Mouse (Mus musculus) kidney, embryonic 15.5 days (tissue): ENCODE data around the gene Smurf1. TPM values are rescaled to one million over a fixed set of nuclear protein-coding genes. Genes with fewer than 3 reads are reported as not detected.

Experiments used
- ATAC-seq: fragments of 200-750 bp; cut with Nextera tagmentation; replicated peaks from 2 replicates; pipeline ENCODE4 v1.8.0; 2017; ENCODE audit warnings: moderate TSS enrichment; ENCODE audit not compliant: low FRiP score
- H3K27ac ChIP-seq: fragments of 300-500 bp; sonication (generic); 2 replicates; pipeline ENCODE4 v1.5.1; 2015; ENCODE audit warnings: mild to moderate bottlenecking, inconsistent platforms
- H3K27me3 ChIP-seq: fragments of 300-500 bp; sonication (generic); 2 replicates; pipeline ENCODE4 v1.6.1; 2015; ENCODE audit warnings: inconsistent platforms
- H3K36me3 ChIP-seq: fragments of 300-500 bp; sonication (generic); 2 replicates; pipeline ENCODE4 v1.6.1; 2015; ENCODE audit warnings: inconsistent platforms
- H3K4me1 ChIP-seq: fragments of 300-500 bp; sonication (generic); 2 replicates; pipeline ENCODE4 v1.6.1; 2015; ENCODE audit warnings: inconsistent platforms
- H3K4me2 ChIP-seq: fragments of 300-500 bp; sonication (generic); 2 replicates; pipeline ENCODE4 v1.6.1; 2015; ENCODE audit warnings: moderate library complexity, mild to moderate bottlenecking, inconsistent platforms
- H3K4me3 ChIP-seq: fragments of 300-500 bp; sonication (generic); replicated peaks from 2 replicates; pipeline ENCODE4 v1.5.1; 2015; ENCODE audit warnings: mild to moderate bottlenecking, inconsistent platforms
- H3K9ac ChIP-seq: fragments of 300-500 bp; sonication (generic); 2 replicates; pipeline ENCODE4 v1.6.1; 2015; ENCODE audit warnings: mild to moderate bottlenecking, inconsistent platforms
- H3K9me3 ChIP-seq: fragments of 300-500 bp; sonication (generic); replicated peaks from 2 replicates; pipeline ENCODE4 v1.6.1; 2016; ENCODE audit warnings: inconsistent platforms
- WGBS: fragments of 180-500 bp; shearing (Covaris S2); methylation state at CpG from one replicate; pipeline ENCODE4 v1.1.7; 2015; ENCODE audit warnings: mixed read lengths; 5-methylcytosine and 5-hydroxymethylcytosine counted together
- polyA plus RNA-seq: library from polyadenylated mRNA; unstranded; fragments of >200 nt; fragmentation: Nextera tagmentation; extraction: Ambion mirVana; gene quantifications from 2 replicates; pipeline ENCODE4 v1.2.1, GENCODE M21; 2015

The Smurf1 gene
- polyA plus RNA-seq, 1 experiment from 2014 or later: 15.4 TPM

DNA sequence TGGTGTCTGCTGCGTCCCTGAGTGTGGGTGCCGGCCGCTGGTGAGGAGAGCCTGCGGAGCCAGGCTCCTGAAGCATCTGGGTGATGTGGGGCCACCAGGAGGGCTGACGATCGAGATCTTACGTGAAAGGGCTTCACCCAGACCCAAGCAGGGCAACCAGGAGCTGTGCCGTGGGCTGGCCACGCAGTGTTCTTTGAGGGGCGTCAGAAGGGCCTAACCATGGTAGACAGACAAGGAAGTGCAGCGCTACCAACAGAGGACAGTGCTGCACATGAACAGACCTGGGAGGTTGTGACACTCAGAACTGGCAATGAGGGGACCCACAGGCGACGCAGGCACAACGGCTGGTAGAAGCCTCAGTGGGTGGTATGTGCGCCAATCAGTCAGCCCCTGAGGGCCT is 88.6 kb downstream of the Smurf1 start:
- ATAC-seq: no peak
- Histone ChIP-seq H3K4me2 (no peak overlapping the region), H3K9me3 (no peaks in the 10 kb centered on the region), H3K9ac (no peak overlapping the region), H3K36me3 (peaks cover 53% of the 10 kb centered on the region), H3K27ac (no peak overlapping the region), H3K4me1 (0 out of 2 replicates have a peak, but pooled peaks cover 3% of the 10 kb centered on the region), H3K27me3 (no peaks in the 10 kb centered on the region), H3K4me3 (no peak overlapping the region)
- 92% methylated on average over 15 of the region's 15 CpGs for WGBS

- Histone ChIP-seq H3K27me3 (no peaks in the 10 kb centered on the region), H3K36me3 (peaks cover 42% of the 10 kb centered on the region), H3K9me3 (no peaks in the 10 kb centered on the region), H3K4me3 (no peak overlapping the region), H3K27ac (no peak overlapping the region), H3K4me2 (no peak overlapping the region), H3K9ac (no peak overlapping the region), H3K4me1 (0 out of 2 replicates have a peak, but pooled peaks cover 3% of the 10 kb centered on the region)
- no peak for ATAC-seq
- 17% methylated on average over 13 of the region's 13 CpGs for WGBS
Measured at GRCm38 (mm10) chr5:144875892-144876291, 89.8 kb downstream of the Smurf1 start.

DNA sequence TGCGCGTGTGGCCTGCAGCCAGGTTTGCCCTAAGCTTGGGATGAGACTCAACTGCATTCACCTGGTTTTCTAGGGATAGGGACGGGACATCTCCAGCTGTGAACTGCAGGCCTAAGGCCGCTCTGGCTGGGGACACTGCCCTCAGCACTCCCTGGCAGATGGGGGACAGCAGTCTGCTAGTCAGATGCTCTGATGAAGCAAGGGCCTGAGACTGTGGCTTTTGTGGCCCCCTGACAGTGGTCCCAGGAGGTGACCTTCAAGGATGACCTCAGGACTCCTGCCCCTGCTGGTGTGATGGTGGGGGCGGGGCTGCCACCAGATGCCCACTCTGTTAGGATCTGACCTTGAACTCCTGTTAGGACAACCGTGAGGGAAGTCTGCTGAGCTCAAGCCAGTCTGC is 90.4 kb downstream of the Smurf1 start:
- peaks cover 35% of the 10 kb centered on the region for H3K36me3 ChIP-seq
- H3K4me2 ChIP-seq: no peak overlapping the region
- H3K9ac ChIP-seq: no peak overlapping the region
- no peak for ATAC-seq
- H3K4me3 ChIP-seq: no peak overlapping the region
- H3K4me1 ChIP-seq: 0 out of 2 replicates have a peak, but pooled peaks cover 3% of the 10 kb centered on the region
- H3K9me3 ChIP-seq: no peaks in the 10 kb centered on the region
- no peak overlapping the region for H3K27ac ChIP-seq
- no peaks in the 10 kb centered on the region for H3K27me3 ChIP-seq
- WGBS: 93% methylated on average over 6 of the region's 6 CpGs

DNA sequence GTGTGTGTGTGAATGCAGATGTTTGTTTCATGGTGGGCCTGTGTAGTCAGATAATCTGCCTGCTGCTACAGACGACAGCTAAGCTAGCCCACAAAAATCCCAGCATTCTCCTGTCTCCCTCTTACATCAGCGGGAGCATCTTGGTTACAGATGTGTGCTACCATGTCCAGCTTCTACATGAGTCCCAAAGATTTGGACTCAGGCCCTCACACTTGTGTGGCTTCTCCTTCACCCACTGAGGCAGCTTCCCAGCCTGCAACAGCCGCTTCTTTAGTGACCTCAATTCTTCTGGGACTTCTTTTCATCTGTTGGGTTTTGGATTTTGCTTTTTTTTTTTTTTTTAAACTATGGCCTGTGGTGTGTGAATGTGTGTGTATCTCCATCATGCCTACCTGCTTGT is 92.8 kb downstream of the Smurf1 start:
- Histone ChIP-seq H3K9me3 (no peaks in the 10 kb centered on the region), H3K4me1 (0 out of 2 replicates have a peak, but pooled peaks cover 3% of the 10 kb centered on the region), H3K4me2 (no peak overlapping the region), H3K27ac (no peak overlapping the region), H3K27me3 (no peaks in the 10 kb centered on the region), H3K4me3 (no peak overlapping the region), H3K9ac (no peak overlapping the region), H3K36me3 (peaks cover 12% of the 10 kb centered on the region)
- WGBS: 80% methylated on average over 3 of the region's 3 CpGs
- no peak for ATAC-seq

GRCm38 (mm10) chr5:144872326-144872725 is 93.3 kb downstream of the Smurf1 start:
- Histone ChIP-seq H3K27ac (no peak overlapping the region), H3K36me3 (peaks cover 7% of the 10 kb centered on the region), H3K9ac (no peak overlapping the region), H3K27me3 (no peaks in the 10 kb centered on the region), H3K9me3 (no peaks in the 10 kb centered on the region), H3K4me2 (no peak overlapping the region), H3K4me1 (0 out of 2 replicates have a peak, but pooled peaks cover 3% of the 10 kb centered on the region), H3K4me3 (no peak overlapping the region)
- ATAC-seq: no peak
- WGBS: 71% methylated on average over 5 of the region's 5 CpGs

DNA sequence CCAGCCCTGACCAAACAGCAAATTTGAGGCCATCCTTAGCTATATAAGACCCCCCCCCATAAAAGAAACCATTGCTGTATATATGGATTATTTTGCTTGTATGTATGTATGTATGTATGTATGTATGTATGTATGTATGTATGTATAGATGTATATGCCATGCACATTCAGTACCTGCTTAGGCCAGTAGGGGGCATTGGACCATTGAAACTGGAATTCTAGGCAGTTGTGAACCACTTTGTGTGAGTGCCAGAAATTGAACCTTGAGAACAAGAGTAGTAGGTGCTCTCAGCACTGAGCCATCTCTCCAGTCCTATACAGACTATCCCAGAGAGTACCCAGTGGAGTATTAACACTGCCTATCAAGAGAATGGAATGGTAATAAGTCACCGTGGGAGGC is 93.9 kb downstream of the Smurf1 start:
- Histone ChIP-seq H3K4me2 (no peak overlapping the region), H3K9me3 (no peaks in the 10 kb centered on the region), H3K27ac (no peak overlapping the region), H3K4me3 (no peak overlapping the region), H3K27me3 (no peaks in the 10 kb centered on the region), H3K9ac (no peak overlapping the region), H3K4me1 (0 out of 2 replicates have a peak, but pooled peaks cover 3% of the 10 kb centered on the region), H3K36me3 (peaks cover 2% of the 10 kb centered on the region; the same call in 1 of the 2 replicates)
- WGBS: 94% methylated on average over 1 of the region's 1 CpGs
- ATAC-seq: no peak

- no peaks in the 10 kb centered on the region for H3K27me3 ChIP-seq
- 58% methylated on average over 7 of the region's 7 CpGs for WGBS
- peak overlapping the region; percentile 37; the same call in 1 of the 2 replicates for H3K27ac ChIP-seq
- no peak overlapping the region for H3K4me3 ChIP-seq
- 0 out of 2 replicates have a peak, but pooled peaks cover 6% of the 10 kb centered on the region for H3K4me1 ChIP-seq
- no peak for ATAC-seq
- no peak overlapping the region for H3K9ac ChIP-seq
- H3K4me2 ChIP-seq: no peak overlapping the region
- H3K9me3 ChIP-seq: no peaks in the 10 kb centered on the region
- no peaks in the 10 kb centered on the region for H3K36me3 ChIP-seq
Measured at GRCm38 (mm10) chr5:144870782-144871181, 94.9 kb downstream of the Smurf1 start.

DNA sequence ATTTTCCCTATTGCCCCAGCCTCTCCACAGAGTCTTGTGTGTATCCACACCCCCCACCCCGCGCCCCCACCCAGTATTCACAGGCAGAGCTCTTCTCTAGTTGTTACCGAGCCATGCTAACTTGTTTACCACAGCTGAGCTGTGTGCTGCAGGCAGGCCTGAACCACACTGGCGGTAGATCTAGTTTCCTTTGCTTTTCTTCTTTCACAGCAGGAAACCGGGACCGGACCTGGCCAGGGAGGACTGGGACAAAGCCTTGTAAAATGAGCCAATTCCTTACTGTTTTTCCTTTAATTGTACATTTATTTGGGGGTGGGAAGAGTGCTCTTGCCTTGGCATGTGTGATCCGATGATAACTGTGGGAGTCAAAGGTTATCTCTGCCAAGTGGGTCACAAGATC is 96.2 kb downstream of the Smurf1 start:
- Histone ChIP-seq H3K36me3 (no peaks in the 10 kb centered on the region), H3K4me1 (0 out of 2 replicates have a peak, but pooled peaks cover 6% of the 10 kb centered on the region), H3K4me2 (no peak overlapping the region), H3K9me3 (no peaks in the 10 kb centered on the region), H3K9ac (no peak overlapping the region), H3K4me3 (no peak overlapping the region), H3K27me3 (no peaks in the 10 kb centered on the region), H3K27ac (no peak overlapping the region)
- 77% methylated on average over 7 of the region's 7 CpGs for WGBS
- ATAC-seq: no peak

DNA sequence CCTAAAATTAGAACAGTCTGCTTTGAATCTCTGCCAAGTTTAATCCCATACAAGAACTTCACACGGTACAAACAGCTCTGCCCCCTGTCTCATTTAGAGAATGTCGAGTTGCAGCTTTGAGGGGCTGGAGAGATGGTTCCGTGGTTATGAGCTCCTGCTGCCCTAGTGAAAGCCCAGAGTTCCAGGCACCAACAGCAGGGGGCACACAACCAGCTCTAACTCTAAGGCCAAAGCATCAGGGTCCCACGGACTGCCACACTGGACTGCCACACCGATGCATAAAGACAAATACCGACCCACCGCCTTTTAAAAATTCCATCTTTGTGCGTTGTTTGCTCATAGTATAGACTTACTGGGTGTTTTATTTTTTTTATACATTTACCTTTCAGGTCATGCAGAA is 98.7 kb downstream of the Smurf1 start:
- no peaks in the 10 kb centered on the region for H3K27me3 ChIP-seq
- H3K9ac ChIP-seq: no peak overlapping the region
- H3K4me2 ChIP-seq: no peak overlapping the region
- no peak overlapping the region for H3K4me3 ChIP-seq
- no peak overlapping the region for H3K27ac ChIP-seq
- no peak for ATAC-seq
- H3K4me1 ChIP-seq: 0 out of 2 replicates have a peak, but pooled peaks cover 3% of the 10 kb centered on the region
- H3K9me3 ChIP-seq: no peaks in the 10 kb centered on the region
- H3K36me3 ChIP-seq: no peaks in the 10 kb centered on the region
- WGBS: 81% methylated on average over 8 of the region's 8 CpGs

DNA sequence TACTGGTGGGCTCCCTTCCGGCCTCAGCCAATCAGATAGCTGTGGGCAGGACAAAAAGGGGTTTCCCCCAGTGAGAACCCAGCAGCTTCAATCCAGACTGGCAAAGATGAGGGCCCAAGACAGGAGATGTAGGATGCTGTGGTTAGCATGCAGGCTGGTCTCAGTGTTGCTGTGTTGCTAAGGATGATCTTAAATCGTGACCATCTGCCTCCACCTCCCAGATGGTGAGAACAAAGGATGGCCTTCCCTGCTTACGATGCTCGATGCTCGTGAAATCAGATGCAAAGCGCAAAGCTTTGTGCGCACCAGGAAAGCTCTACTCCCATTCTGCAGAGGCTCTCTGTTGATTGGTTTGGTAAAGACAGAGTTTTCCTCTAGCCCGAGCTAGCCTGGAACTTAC is 104.7 kb downstream of the Smurf1 start:
- no peak for ATAC-seq
- 96% methylated on average over 8 of the region's 8 CpGs for WGBS
- Histone ChIP-seq H3K4me2 (no peak overlapping the region), H3K9me3 (peaks cover 15% of the 10 kb centered on the region), H3K36me3 (peaks cover 54% of the 10 kb centered on the region), H3K27ac (no peak overlapping the region), H3K27me3 (no peaks in the 10 kb centered on the region), H3K9ac (no peak overlapping the region), H3K4me3 (no peak overlapping the region), H3K4me1 (no peaks in the 10 kb centered on the region)

- Histone ChIP-seq H3K27ac (no peak overlapping the region), H3K36me3 (peaks cover 68% of the 10 kb centered on the region), H3K4me2 (no peak overlapping the region), H3K4me3 (no peak overlapping the region), H3K4me1 (no peaks in the 10 kb centered on the region), H3K9ac (no peak overlapping the region), H3K27me3 (no peaks in the 10 kb centered on the region), H3K9me3 (peaks cover 15% of the 10 kb centered on the region)
- no peak for ATAC-seq
- WGBS: 81% methylated on average over 9 of the region's 9 CpGs
Measured at GRCm38 (mm10) chr5:144859284-144859683, 106.4 kb downstream of the Smurf1 start.

GRCm38 (mm10) chr5:144858527-144858926 is 107.1 kb downstream of the Smurf1 start:
- no peak for ATAC-seq
- H3K4me2 ChIP-seq: no peak overlapping the region
- H3K4me1 ChIP-seq: no peaks in the 10 kb centered on the region
- WGBS: 94% methylated on average over 15 of the region's 15 CpGs
- H3K9me3 ChIP-seq: peaks cover 15% of the 10 kb centered on the region
- H3K4me3 ChIP-seq: no peak overlapping the region
- H3K9ac ChIP-seq: no peak overlapping the region
- no peaks in the 10 kb centered on the region for H3K27me3 ChIP-seq
- no peak overlapping the region for H3K27ac ChIP-seq
- peaks cover 75% of the 10 kb centered on the region for H3K36me3 ChIP-seq

- H3K27me3 ChIP-seq: no peaks in the 10 kb centered on the region
- peaks cover 96% of the 10 kb centered on the region for H3K36me3 ChIP-seq
- no peak overlapping the region for H3K9ac ChIP-seq
- WGBS: 72% methylated on average over 6 of the region's 6 CpGs
- ATAC-seq: no peak
- no peak overlapping the region for H3K4me3 ChIP-seq
- no peak overlapping the region for H3K27ac ChIP-seq
- H3K4me1 ChIP-seq: no peaks in the 10 kb centered on the region
- peaks cover 9% of the 10 kb centered on the region; the same call in 1 of the 2 replicates for H3K9me3 ChIP-seq
- H3K4me2 ChIP-seq: no peak overlapping the region
Measured at GRCm38 (mm10) chr5:144855936-144856335, 109.7 kb downstream of the Smurf1 start.
